Mouse (Mus musculus) layer of hippocampus, postnatal 14 days (tissue): ENCODE data around the gene Rnf43. TPM values are rescaled to one million over a fixed set of nuclear protein-coding genes. Genes with fewer than 3 reads are reported as not detected.

Experiments used
- DNase-seq, 2 experiments: peaks; one replicate each; pipeline ENCODE4 v3.0.0; 2021 to 2022; ENCODE audit warnings: low spot score in 2 of 2, mixed read lengths in 1 of 2
- total RNA-seq, 2 experiments: library from RNA; stranded (reverse); gene quantifications; 2 replicates each; pipeline ENCODE4 v1.2.3; 2021

Gene Rnf43
- total RNA-seq, 2 experiments from 2014 or later, result 2.5 to 4.1 TPM

DNA sequence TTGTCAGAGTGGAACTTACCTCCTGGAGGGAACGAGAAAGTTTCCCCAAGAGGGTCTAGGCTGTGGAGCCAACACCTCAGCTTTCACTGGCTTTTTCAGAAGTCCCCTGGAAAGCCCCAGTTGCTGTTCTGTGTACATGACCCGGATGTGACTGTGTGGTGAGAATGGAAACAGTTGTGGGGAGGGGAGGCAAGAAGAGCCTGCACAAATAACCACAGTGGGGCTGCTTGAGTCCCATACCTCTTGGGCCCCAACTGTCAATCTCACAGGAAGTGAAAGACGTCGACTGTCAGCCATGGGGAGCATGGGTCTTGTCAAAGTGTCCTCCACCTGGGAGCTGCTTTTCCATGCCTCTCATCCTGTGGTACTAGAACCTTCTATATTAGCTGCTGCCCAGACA is 82.4 kb downstream of the Rnf43 start:
- DNase-seq, result no peak

DNA sequence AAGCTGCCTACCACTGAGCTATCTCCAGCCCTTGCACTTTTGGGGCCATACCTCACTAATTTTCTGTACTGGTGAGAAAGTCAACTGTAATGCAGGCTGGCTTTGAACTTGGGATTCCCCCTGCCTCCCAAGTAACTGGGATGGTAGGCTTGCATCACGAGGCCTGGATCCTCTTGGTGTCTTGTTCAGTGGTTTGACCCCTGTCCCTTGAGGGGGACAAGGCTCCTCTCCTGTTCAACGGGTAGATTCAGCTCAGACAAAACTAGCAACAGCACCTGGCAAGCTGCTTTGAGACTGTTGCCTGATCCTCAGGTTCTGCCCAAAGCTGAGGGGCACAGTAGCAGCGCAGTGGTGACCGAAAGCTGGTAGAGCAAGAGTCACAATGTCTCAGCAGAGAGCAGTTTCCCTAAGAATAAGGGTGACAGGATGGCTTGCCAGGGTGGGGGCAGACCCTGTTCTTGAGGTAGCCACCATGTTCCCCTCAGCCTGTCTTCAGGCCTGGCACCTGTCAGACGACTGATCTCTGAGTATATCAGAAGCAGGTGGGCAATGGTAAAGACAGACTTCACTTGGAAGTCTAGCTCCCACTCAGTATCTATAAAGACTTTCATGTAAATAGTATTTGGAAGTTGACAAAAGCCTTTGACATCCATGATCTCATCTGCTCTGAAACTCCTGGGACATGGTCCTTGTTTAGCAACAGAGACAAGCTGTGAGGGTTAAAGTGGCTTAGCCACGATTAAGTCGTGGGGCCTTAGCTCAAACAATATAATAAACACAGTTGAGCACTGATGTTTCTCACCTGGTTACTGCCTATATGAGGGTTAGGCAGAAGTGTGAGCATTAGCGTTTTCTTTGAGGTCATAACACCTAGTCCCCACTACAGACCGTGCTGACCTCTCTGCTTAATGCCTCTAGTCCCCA is 83.4 kb downstream of the Rnf43 start:
- DNase-seq, result no peak

GRCm38 (mm10) chr11:87747312-87747711 is 84.8 kb downstream of the Rnf43 start:
- no peak for DNase-seq

DNA sequence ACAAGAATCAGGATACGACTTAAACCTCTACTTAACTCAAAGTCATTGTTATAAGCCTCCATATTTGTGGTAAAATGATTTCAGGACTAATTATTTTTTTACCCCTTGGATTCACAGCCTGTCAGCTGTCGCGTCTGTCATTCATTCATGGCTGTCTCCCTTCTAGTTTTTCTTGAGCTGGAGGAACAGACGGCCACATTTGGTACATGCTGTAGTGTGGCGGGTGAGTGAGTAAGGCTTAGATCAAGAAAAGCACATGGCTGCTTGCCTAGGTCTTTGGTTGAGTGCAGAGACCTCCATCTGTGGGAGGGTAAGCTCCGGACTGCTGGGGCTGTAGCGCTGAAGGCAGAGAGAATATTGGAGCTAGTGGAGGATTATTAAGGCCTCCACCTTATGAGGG is 85.2 kb downstream of the Rnf43 start:
- no peak for DNase-seq

DNA sequence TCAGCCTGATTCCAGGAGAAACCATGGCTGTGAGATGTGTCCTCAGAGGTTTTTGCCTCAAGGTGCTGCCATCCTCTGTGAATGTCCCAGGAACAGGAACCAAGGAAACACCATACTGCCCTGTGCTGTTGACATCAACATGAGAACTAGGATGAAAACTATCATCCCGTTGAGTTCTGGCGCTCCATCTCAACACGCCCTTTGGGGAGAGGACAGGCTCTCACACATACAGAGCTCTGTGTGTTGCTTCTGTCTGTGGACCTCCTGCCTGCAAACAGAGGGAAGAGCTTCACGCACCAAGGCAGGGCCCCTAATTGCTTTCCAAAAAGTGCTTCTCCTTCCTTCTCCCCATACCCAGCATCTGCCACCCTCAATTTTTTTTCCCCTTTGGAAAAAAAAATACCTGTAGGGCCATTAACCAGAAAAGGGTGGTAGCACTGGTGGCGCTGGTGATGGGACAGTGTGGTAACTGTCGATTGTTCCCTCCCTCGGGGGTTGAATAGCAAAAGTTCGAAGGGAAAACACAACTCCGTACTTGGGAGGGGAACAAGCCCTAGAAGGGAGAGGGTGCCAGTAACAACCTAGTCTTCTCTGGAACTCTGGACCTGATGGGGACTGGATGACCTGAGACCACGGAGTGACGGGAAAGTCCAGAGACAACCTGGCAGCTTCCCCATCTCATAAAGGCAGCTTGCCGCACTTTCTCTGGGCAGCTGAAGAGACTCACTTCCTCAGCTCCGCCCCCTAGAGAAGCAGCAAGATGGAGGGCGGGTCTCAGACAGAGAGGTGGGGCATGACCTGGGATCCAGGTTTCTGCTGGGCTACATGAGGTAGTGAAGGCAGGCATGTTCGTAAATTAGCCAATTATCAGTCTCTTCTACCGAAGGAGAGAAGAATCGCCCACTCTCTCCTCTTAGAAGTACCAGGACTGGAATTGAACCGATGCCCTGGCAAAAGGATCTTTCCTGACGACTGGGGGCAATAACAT is 85.9 kb downstream of the Rnf43 start:
- no peak for DNase-seq

- no peak for DNase-seq
Measured at GRCm38 (mm10) chr11:87749192-87750042, 86.9 kb downstream of the Rnf43 start.

GRCm38 (mm10) chr11:87750043-87750421 is 87.5 kb downstream of the Rnf43 start:
- DNase-seq, result no peak

- DNase-seq, result no peak
Measured at GRCm38 (mm10) chr11:87750521-87750920, 88.0 kb downstream of the Rnf43 start.

DNA sequence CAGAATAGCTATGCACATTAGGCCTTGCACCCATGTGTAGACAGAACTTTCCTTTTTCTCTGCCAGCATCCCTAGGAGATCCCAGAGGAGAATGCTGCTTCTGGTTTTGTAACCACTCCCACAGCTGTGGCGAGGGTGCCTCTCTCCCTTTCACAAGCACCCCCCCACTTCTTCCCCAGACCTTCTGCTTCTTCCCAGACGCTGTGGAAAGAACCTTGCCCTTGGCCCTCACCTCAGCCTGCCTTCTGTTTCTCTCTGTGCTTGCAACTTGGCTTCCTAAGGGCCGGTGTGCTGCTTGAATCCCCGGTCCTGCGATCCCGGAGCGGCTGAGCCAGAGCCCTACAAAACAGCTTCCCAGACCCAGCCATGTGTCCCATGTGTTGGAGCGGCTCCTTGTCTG is 88.5 kb downstream of the Rnf43 start:
- DNase-seq, result no peak

DNA sequence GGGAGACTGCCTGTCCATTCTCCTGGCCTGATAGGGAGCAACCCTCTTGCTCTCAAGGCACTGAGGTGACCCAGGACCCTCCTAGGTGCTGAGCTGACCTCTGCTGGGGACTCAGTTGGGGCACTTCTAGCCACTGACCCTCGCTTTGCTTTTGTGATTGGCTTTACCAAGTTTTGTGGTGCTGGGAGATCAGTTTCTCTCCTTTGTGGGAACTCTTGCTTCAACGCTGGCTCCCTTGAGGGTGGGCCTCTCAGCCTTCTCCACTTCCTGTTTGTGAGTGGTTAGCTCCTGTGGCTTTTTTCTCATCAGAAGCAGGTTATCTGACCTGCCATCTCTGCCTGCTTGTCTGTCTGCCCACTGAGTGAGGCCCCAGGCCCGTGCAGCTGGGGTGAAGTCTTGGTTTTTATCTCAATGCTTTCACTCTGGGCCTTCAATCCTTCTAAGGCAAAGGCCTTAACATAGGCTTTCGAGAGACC is 89.0 kb downstream of the Rnf43 start:
- no peak for DNase-seq

DNA sequence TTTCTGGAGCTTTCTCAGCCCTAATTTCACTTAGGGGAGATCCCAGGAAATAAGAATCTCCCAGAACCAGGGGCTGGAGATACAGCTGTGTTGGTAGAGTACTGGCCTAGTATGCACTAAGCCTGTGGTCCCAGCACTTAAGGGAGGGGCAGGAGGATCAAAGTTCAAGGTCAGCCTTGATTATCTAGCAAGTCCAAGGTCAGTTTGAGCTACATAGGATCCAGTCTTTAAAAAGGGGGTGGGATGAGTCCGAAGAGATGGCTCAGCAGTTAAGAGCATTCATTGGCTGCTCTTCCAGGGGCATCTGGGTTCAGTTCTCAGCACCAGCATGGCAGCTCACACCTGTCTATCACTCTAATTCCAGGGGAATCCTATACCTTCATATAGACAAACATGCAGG is 89.8 kb downstream of the Rnf43 start:
- DNase-seq, result no peak

- no peak for DNase-seq
Measured at GRCm38 (mm10) chr11:87753255-87753654, 90.7 kb downstream of the Rnf43 start.

GRCm38 (mm10) chr11:87753891-87754501 is 91.5 kb downstream of the Rnf43 start:
- no peak for DNase-seq

- no peak for DNase-seq
Measured at GRCm38 (mm10) chr11:87754603-87755002, 92.1 kb downstream of the Rnf43 start.

- DNase-seq, result no peak
Measured at GRCm38 (mm10) chr11:87755360-87756017, 93.0 kb downstream of the Rnf43 start.

DNA sequence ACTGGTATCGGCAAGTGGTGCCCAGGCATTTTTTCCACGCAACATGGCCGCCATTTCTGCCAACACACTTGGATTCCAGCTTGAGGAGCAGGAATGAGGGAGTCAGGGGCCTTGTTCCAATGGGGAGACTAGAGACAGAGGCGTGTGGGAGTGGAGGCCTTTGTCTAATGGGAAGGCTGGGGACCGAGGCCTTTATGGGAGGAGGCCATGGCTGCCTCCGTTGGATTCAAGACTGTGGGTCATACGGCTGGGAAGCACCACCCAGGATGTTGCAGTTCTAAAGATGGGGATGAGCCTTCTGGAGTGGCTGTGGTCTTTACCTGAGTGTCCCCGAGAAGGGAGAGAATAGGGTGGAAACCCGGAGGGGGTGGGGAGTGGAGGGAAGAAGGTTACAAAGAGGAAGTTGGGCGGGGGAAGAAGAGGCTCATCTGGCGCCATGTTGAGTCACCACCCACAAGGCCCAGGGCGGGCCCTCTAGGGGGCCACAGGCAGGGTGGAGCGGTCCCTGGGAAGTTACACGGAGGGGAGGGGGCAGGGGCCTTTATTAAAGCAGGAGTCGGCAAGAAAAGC is 93.8 kb downstream of the Rnf43 start:
- no peak for DNase-seq

GRCm38 (mm10) chr11:87757001-87757954 is 94.8 kb downstream of the Rnf43 start:
- DNase-seq, result no peak

- DNase-seq, result no peak
Measured at GRCm38 (mm10) chr11:87758161-87758911, 95.8 kb downstream of the Rnf43 start.
